Comparison of ENCODE assay signal across 9 mouse cellular contexts in genomic region chr11:88595616-88596015, GRCm38 (mm10).
DNase-seq lines count a peak whose midpoint lies in the region; ATAC-seq and TF ChIP-seq lines count a peak whose summit lies in the region.
"Had no signal": no experiment of that assay in that cellular context is flagged by ENCODE, and none has a peak within 500 bp of the region (broad histone marks: within the 10 kb centered on the region; RNA-seq: fewer than 3 reads in every experiment).

No protein-coding gene starts in this region.

- no peak overlapping the region for H3K4me2 ChIP-seq in lung, embryonic 14.5 days
- H3K4me2 ChIP-seq in forebrain, embryonic 16.5 days (ENCODE audit: low read length), result no peak overlapping the region
- H3K4me2 ChIP-seq: liver, embryonic 11.5 days had no signal

- H3K9me3 ChIP-seq in lung, embryonic 14.5 days (ENCODE audit: low read depth, low read length), result no peaks in the 10 kb centered on the region
- no peaks in the 10 kb centered on the region for H3K9me3 ChIP-seq in forebrain, embryonic 16.5 days (ENCODE audit: control insufficient read depth, low read length)

- H3K9ac ChIP-seq in lung, embryonic 14.5 days, result no peak overlapping the region
- H3K9ac ChIP-seq in forebrain, embryonic 16.5 days (replicated peaks; ENCODE audit: low read depth, low read length), result no peak overlapping the region

- H3K27me3 ChIP-seq in lung, embryonic 14.5 days (ENCODE audit: insufficient read depth, low read length), result no peaks in the 10 kb centered on the region
- H3K27me3 ChIP-seq in forebrain, embryonic 16.5 days (replicated peaks; ENCODE audit: control insufficient read depth, insufficient read depth, low read length), result no peaks in the 10 kb centered on the region
- H3K27me3 ChIP-seq in thymus, adult 2 months (ENCODE audit: control insufficient read depth, insufficient read depth, low read length), result no peaks in the 10 kb centered on the region

- no peak for TF ChIP-seq POLR2A in bone marrow, adult 2 months (IDR thresholded peaks at IDR 0.05; ENCODE audit: borderline replicate concordance, control insufficient read depth, low read depth, low read length)
- TF ChIP-seq POLR2A in thymus, adult 2 months (IDR thresholded peaks at IDR 0.05; ENCODE audit: control insufficient read depth, extremely low read depth, insufficient read depth, low read length, poor library complexity), result no peak

- no peaks in the 10 kb centered on the region for H3K36me3 ChIP-seq in lung, embryonic 14.5 days (ENCODE audit: insufficient read depth)
- H3K36me3 ChIP-seq in forebrain, embryonic 16.5 days (ENCODE audit: control insufficient read depth, insufficient read depth), result no peaks in the 10 kb centered on the region
- no peaks in the 10 kb centered on the region for H3K36me3 ChIP-seq in thymus, adult 2 months (ENCODE audit: control insufficient read depth, insufficient read depth, low read length)

- ATAC-seq in lung, embryonic 14.5 days (ENCODE audit: insufficient read depth), result no peak; the same call in 1 of the 2 replicates
- ATAC-seq in forebrain, embryonic 16.5 days, result peak; percentile 78

- DNase-seq in lung, embryonic 14.5 days, result peak; percentile 51
- DNase-seq in lung, postnatal 36 days, result no peak
- peak; percentile 64 for DNase-seq in thymus, adult 2 months
- no peak for DNase-seq in left cerebral cortex, adult 9 months (ENCODE audit: low spot score in 2 of 2)
- no peak for DNase-seq in layer of hippocampus, postnatal 10 days (ENCODE audit: low spot score in 2 of 2)
- DNase-seq: embryo, embryonic 11 days had no signal

- TF ChIP-seq CTCF in lung, embryonic 14.5 days (IDR thresholded peaks at IDR 0.05; ENCODE audit: low read depth), result no peak
- no peak for TF ChIP-seq CTCF in bone marrow, adult 2 months (IDR thresholded peaks at IDR 0.05; ENCODE audit: control insufficient read depth, insufficient read depth, low read length)
- no peak for TF ChIP-seq CTCF in thymus, adult 2 months (IDR thresholded peaks at IDR 0.05; ENCODE audit: borderline replicate concordance, control insufficient read depth, extremely low read depth, insufficient read depth, low read length, poor library complexity)

- peaks cover 30% of the 10 kb centered on the region for H3K4me1 ChIP-seq in lung, embryonic 14.5 days (ENCODE audit: insufficient read depth)
- peaks cover 2% of the 10 kb centered on the region for H3K4me1 ChIP-seq in bone marrow, adult 2 months (ENCODE audit: control insufficient read depth, insufficient read depth, low read length)
- H3K4me1 ChIP-seq in forebrain, embryonic 16.5 days (replicated peaks; ENCODE audit: control insufficient read depth, insufficient read depth, low read length), result peaks cover 27% of the 10 kb centered on the region
- peaks cover 49% of the 10 kb centered on the region for H3K4me1 ChIP-seq in thymus, adult 2 months (replicated peaks; ENCODE audit: control insufficient read depth, insufficient read depth, low read length)

- peak overlapping the region; percentile 82 for H3K27ac ChIP-seq in lung, embryonic 14.5 days (ENCODE audit: low read depth)
- peak overlapping the region; percentile 65 for H3K27ac ChIP-seq in bone marrow, adult 2 months (ENCODE audit: control insufficient read depth, insufficient read depth, low read depth, low read length, poor library complexity)
- no peak overlapping the region for H3K27ac ChIP-seq in forebrain, embryonic 16.5 days (ENCODE audit: low read length)
- H3K27ac ChIP-seq in thymus, adult 2 months (ENCODE audit: control insufficient read depth, insufficient read depth, low read length), result peak overlapping the region; percentile 81

- H3K4me3 ChIP-seq in lung, embryonic 14.5 days (ENCODE audit: low read depth, low read length), result no peak overlapping the region
- no peak overlapping the region for H3K4me3 ChIP-seq in bone marrow, adult 2 months (replicated peaks; ENCODE audit: control insufficient read depth, low read depth, low read length)
- no peak overlapping the region for H3K4me3 ChIP-seq in forebrain, embryonic 16.5 days (replicated peaks; ENCODE audit: low read length)
- no peak overlapping the region for H3K4me3 ChIP-seq in thymus, adult 2 months (ENCODE audit: control insufficient read depth, insufficient read depth, low read length)

- 50% methylated on average over 4 of the region's 4 CpGs for WGBS in lung, embryonic 14.5 days
- 58% methylated on average over 4 of the region's 4 CpGs for WGBS in bone marrow, adult 2 months
- WGBS in forebrain, embryonic 16.5 days, result 35% methylated on average over 4 of the region's 4 CpGs
- WGBS in thymus, adult 2 months, result 5% methylated on average over 4 of the region's 4 CpGs

Comparison
In these comparisons a context has a peak if more than half of its experiments do, and no peak if none do; other contexts are left out.
1. DNase-seq: peak in lung, embryonic 14.5 days (single experiment) and thymus, adult 2 months (single experiment); none in lung, postnatal 36 days (single experiment), left cerebral cortex, adult 9 months (0 of 2) and layer of hippocampus, postnatal 10 days (0 of 2).